In genomic region chr2:146227646-146228045, GRCm38 (mm10) we compare ENCODE assay signal across 22 mouse cellular contexts. TPM values are rescaled to one million over a fixed set of nuclear protein-coding genes. Genes with fewer than 3 reads are reported as not detected.
A peak's percentile ranks its signal among the peaks of the same experiment; 100 is the strongest.
DNase-seq lines count a peak whose midpoint lies in the region; TF ChIP-seq lines count a peak whose summit lies in the region.
"Had no signal": no experiment of that assay in that cellular context is flagged by ENCODE, and none has a peak within 500 bp of the region (broad histone marks: within the 10 kb centered on the region; RNA-seq: fewer than 3 reads in every experiment).

No protein-coding gene starts in this region.

- DNase-seq in cerebellum, postnatal 14 days, result peak; percentile 42 to 61
- DNase-seq in cerebellum, adult 8-10 months, result no peak
- DNase-seq in layer of hippocampus, adult 2 months (ENCODE audit: low spot score in 2 of 2), result no peak
- DNase-seq in layer of hippocampus, adult 11-12 months (ENCODE audit: low spot score), result no peak
- DNase-seq in retina, postnatal 1 day, result peak; percentile 49
- DNase-seq in retina, embryonic 14.5 days (ENCODE audit: low spot score), result no peak
- DNase-seq in c-Kit-positive CD71-positive TER-119-positive erythroid progenitor cells, embryonic 14.5 days (ENCODE audit: low spot score), result no peak
- DNase-seq: adrenal gland, adult 2 months; adrenal gland, postnatal 25 days; cerebellum, adult 11 months; cerebellum, adult 9-11 months; embryo, embryonic 11 days; gastrocnemius, postnatal 10 days; heart, adult 2 months; heart, postnatal 14 days had no signal

- TF ChIP-seq CTCF in layer of hippocampus, adult 2 months (conservative IDR thresholded peaks at IDR 0.05), result 0 out of 2 replicates have a peak, but pooled peaks have one; percentile 10

- H3K27ac ChIP-seq in layer of hippocampus, adult 2 months, result no peak overlapping the region
- H3K27ac ChIP-seq: embryonic facial prominence, embryonic 15.5 days; forebrain, embryonic 10.5 days; heart, adult 2 months; heart, embryonic 15.5 days; hindbrain, embryonic 14.5 days had no signal

- no peak overlapping the region for H3K4me3 ChIP-seq in layer of hippocampus, adult 2 months
- H3K4me3 ChIP-seq: embryonic facial prominence, embryonic 15.5 days; erythroblast, embryonic 14.5 days; forebrain, embryonic 10.5 days; heart, adult 2 months; heart, embryonic 15.5 days had no signal

RNA-seq across cellular contexts. Expression of gene Insm1, which starts 5.9 kb away (rescaled TPM):
- total RNA-seq in layer of hippocampus, adult 2 months (2021), result 1 to 10 TPM; 6.6 to 7.2 TPM
- total RNA-seq: common myeloid progenitor, adult 5-6 weeks; gastrocnemius, postnatal 10 days; heart, adult 2 months; hematopoietic stem cell, adult 5-6 weeks had no signal

Comparison
In these comparisons a context has a peak if more than half of its experiments do, and no peak if none do; other contexts are left out.
1. DNase-seq: peak in cerebellum, postnatal 14 days (2 of 2) and retina, postnatal 1 day (single experiment); none in cerebellum, adult 8-10 months (single experiment), layer of hippocampus, adult 2 months (0 of 2), layer of hippocampus, adult 11-12 months (single experiment), retina, embryonic 14.5 days (single experiment) and c-Kit-positive CD71-positive TER-119-positive erythroid progenitor cells, embryonic 14.5 days (single experiment).